Mouse (Mus musculus) myocyte (in vitro differentiated cells): ENCODE measurements at regions not wholly inside any gene's neighbourhood (a gene's known extent, or its start where the extent isn't known, plus 50 kb on each side); places are given as distances from the start of the nearest gene placed in this dataset.

Experiments used
- H3K27me3 ChIP-seq: one replicate; pipeline ENCODE4 v1.6.1; 2011; ENCODE audit not compliant: control insufficient read depth, insufficient read depth, insufficient read length
- H3K36me3 ChIP-seq: one replicate; pipeline ENCODE4 v1.6.1; 2011; ENCODE audit not compliant: control insufficient read depth, insufficient read depth
- H3K4me2 ChIP-seq: one replicate; pipeline ENCODE4 v1.6.1; 2011; ENCODE audit warnings: low read depth, control low read depth
- H3K4me3 ChIP-seq: one replicate; pipeline ENCODE4 v1.5.1; 2011; ENCODE audit warnings: mild to moderate bottlenecking, control low read depth, moderate library complexity
- H3K79me2 ChIP-seq: one replicate; pipeline ENCODE4 v1.6.1; 2011; ENCODE audit not compliant: control insufficient read depth, insufficient read depth
- H3ac ChIP-seq: one replicate; pipeline ENCODE4 v1.6.1; 2011; ENCODE audit not compliant: control insufficient read depth, insufficient read length
- CEBPB ChIP-seq: IDR thresholded peaks from 2 replicates; pipeline ENCODE4 v1.6.1; 2011; ENCODE audit warnings: mild to moderate bottlenecking, moderate library complexity; ENCODE audit not compliant: poor library complexity, insufficient read depth, severe bottlenecking
- E2F4 ChIP-seq: IDR thresholded peaks from one replicate; pipeline ENCODE4 v1.6.1; 2011; ENCODE audit warnings: mild to moderate bottlenecking, control low read depth, moderate library complexity; ENCODE audit not compliant: insufficient read depth
- MAX ChIP-seq: IDR thresholded peaks from one replicate; pipeline ENCODE4 v1.6.1; 2011; ENCODE audit warnings: low read depth, mild to moderate bottlenecking, control low read depth
- MYOD1 ChIP-seq, 3 experiments: IDR thresholded peaks; one replicate each; pipeline ENCODE4 v1.6.1; 2011; ENCODE audit warnings: control low read depth in 2 of 3, low read depth in 2 of 3, mild to moderate bottlenecking in 2 of 3, moderate library complexity in 1 of 3; ENCODE audit not compliant: insufficient read length in 2 of 3, control insufficient read depth in 1 of 3
- MYOG ChIP-seq, 3 experiments: IDR thresholded peaks; one replicate each; pipeline ENCODE4 v1.6.1; 2011; ENCODE audit warnings: control low read depth in 2 of 3, low read depth in 2 of 3, mild to moderate bottlenecking in 2 of 3; ENCODE audit not compliant: insufficient read length in 2 of 3, control insufficient read depth in 1 of 3, insufficient read depth in 1 of 3
- POLR2A ChIP-seq: IDR thresholded peaks from one replicate; pipeline ENCODE4 v1.6.1; 2011; ENCODE audit warnings: low read depth, mild to moderate bottlenecking, control low read depth, moderate library complexity; ENCODE audit not compliant: insufficient read length
- POLR2AphosphoS2 ChIP-seq: IDR thresholded peaks from one replicate; pipeline ENCODE4 v1.6.1; 2011; ENCODE audit warnings: low read depth, control low read depth; ENCODE audit not compliant: insufficient read length
- REST ChIP-seq: IDR thresholded peaks from one replicate; pipeline ENCODE4 v1.6.1; 2011; ENCODE audit warnings: mild to moderate bottlenecking, control low read depth, moderate library complexity; ENCODE audit not compliant: insufficient read depth, insufficient read length
- SRF ChIP-seq: IDR thresholded peaks from one replicate; pipeline ENCODE4 v1.6.1; 2011; ENCODE audit warnings: low read depth; ENCODE audit not compliant: control insufficient read depth, insufficient read length
- TCF12 ChIP-seq: IDR thresholded peaks from one replicate; pipeline ENCODE4 v1.6.1; 2011; ENCODE audit warnings: mild to moderate bottlenecking, control low read depth; ENCODE audit not compliant: poor library complexity, insufficient read depth, severe bottlenecking
- TCF3 ChIP-seq: IDR thresholded peaks from one replicate; pipeline ENCODE4 v1.6.1; 2011; ENCODE audit warnings: low read depth, control low read depth; ENCODE audit not compliant: insufficient read length
- USF1 ChIP-seq: IDR thresholded peaks from one replicate; pipeline ENCODE4 v1.6.1; 2011; ENCODE audit warnings: low read depth, mild to moderate bottlenecking, control low read depth, moderate library complexity

GRCm38 (mm10) chr1:12025791-12026190 lies 611.9 kb downstream of the A830018L16Rik start:
- no peak overlapping the region for H3K4me3 ChIP-seq
- H3K27me3 ChIP-seq, result no peaks in the 10 kb centered on the region
- no peaks in the 10 kb centered on the region for H3K79me2 ChIP-seq
- H3K36me3 ChIP-seq, result no peaks in the 10 kb centered on the region
- no peak for TF ChIP-seq MYOD1 (IDR thresholded peaks at IDR 0.05; ENCODE audit: control insufficient read depth in 1 of 3, insufficient read length in 2 of 3, low read depth in 2 of 3)
- no peak for TF ChIP-seq TCF3
- TF ChIP-seq E2F4, result no peak
- TF ChIP-seq USF1, result no peak
- TF ChIP-seq SRF, result no peak
- TF ChIP-seq CEBPB, result no peak
- TF ChIP-seq MAX, result no peak
- H3ac ChIP-seq, result no peak overlapping the region
- no peak overlapping the region for H3K4me2 ChIP-seq

GRCm38 (mm10) chr1:12027442-12027841 lies 613.5 kb downstream of the A830018L16Rik start:
- Histone ChIP-seq H3K79me2 (no peaks in the 10 kb centered on the region), H3K4me3 (no peak overlapping the region), H3ac (no peak overlapping the region), H3K27me3 (no peaks in the 10 kb centered on the region), H3K36me3 (no peaks in the 10 kb centered on the region), H3K4me2 (no peak overlapping the region)
- no peak for TF ChIP-seq USF1
- TF ChIP-seq MYOG (IDR thresholded peaks at IDR 0.05; ENCODE audit: control insufficient read depth in 1 of 3, insufficient read depth in 1 of 3, insufficient read length in 2 of 3, low read depth in 2 of 3), result no peak
- no peak for TF ChIP-seq TCF3
- TF ChIP-seq E2F4, result no peak
- TF ChIP-seq POLR2A, result no peak
- no peak for TF ChIP-seq MAX
- TF ChIP-seq POLR2AphosphoS2, result no peak
- TF ChIP-seq MYOD1 (IDR thresholded peaks at IDR 0.05; ENCODE audit: control insufficient read depth in 1 of 3, insufficient read length in 2 of 3, low read depth in 2 of 3), result no peak
- TF ChIP-seq CEBPB, result no peak
- no peak for TF ChIP-seq TCF12
- TF ChIP-seq REST, result no peak
- TF ChIP-seq SRF, result no peak

- no peak for TF ChIP-seq E2F4
- TF ChIP-seq USF1, result no peak
- no peak for TF ChIP-seq POLR2A
- TF ChIP-seq MYOG (IDR thresholded peaks at IDR 0.05; ENCODE audit: control insufficient read depth in 1 of 3, insufficient read depth in 1 of 3, insufficient read length in 2 of 3, low read depth in 2 of 3), result no peak
- no peak for TF ChIP-seq POLR2AphosphoS2
- TF ChIP-seq MAX, result no peak
- no peak overlapping the region for H3K4me2 ChIP-seq
- no peaks in the 10 kb centered on the region for H3K27me3 ChIP-seq
- H3K4me3 ChIP-seq, result no peak overlapping the region
- no peaks in the 10 kb centered on the region for H3K36me3 ChIP-seq
- H3K79me2 ChIP-seq, result no peaks in the 10 kb centered on the region
- no peak overlapping the region for H3ac ChIP-seq
These were observed 614.2 kb downstream of the A830018L16Rik start for GRCm38 (mm10) chr1:12028074-12028473.

DNA sequence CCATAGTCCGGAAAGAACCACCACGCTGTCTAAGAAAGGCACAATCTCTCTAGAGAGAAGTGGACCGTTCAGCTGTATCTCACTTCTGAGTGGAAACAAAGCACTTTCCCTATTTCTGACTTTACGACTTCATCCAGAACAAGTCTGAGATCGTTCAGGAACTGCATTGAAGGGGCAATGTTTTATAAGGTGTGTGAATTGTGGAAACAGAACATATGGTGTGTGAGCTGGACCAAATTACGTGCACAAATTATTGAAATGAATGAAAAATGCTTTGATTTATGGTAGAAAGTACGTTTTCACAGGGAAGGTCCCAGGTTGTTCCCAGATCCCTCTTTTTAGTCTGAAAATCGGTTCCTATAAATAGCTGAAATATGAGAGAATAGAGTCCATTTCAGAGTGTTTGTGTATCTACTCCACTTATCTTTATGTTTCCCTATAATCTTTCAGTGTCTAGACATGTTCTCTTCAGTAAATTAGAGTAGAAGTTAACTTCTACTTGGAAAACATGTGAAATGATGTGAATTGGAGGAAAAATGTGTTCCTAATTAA lies 638.1 kb downstream of the A830018L16Rik start:
- Histone ChIP-seq H3K36me3 (no peaks in the 10 kb centered on the region), H3K4me3 (no peak overlapping the region), H3K4me2 (no peak overlapping the region), H3K79me2 (no peaks in the 10 kb centered on the region), H3K27me3 (no peaks in the 10 kb centered on the region), H3ac (no peak overlapping the region)
- TF ChIP-seq TCF3, result no peak
- no peak for TF ChIP-seq POLR2A
- TF ChIP-seq USF1, result no peak
- no peak for TF ChIP-seq POLR2AphosphoS2
- TF ChIP-seq REST, result no peak
- no peak for TF ChIP-seq MYOD1 (IDR thresholded peaks at IDR 0.05; ENCODE audit: control insufficient read depth in 1 of 3, insufficient read length in 2 of 3, low read depth in 2 of 3)
- no peak for TF ChIP-seq MYOG (IDR thresholded peaks at IDR 0.05; ENCODE audit: control insufficient read depth in 1 of 3, insufficient read depth in 1 of 3, insufficient read length in 2 of 3, low read depth in 2 of 3)
- no peak for TF ChIP-seq SRF
- no peak for TF ChIP-seq TCF12
- no peak for TF ChIP-seq CEBPB
- TF ChIP-seq E2F4, result no peak
- TF ChIP-seq MAX, result no peak

- Histone ChIP-seq H3K4me2 (no peak overlapping the region), H3K36me3 (no peaks in the 10 kb centered on the region), H3K4me3 (no peak overlapping the region)
These were observed 642.1 kb downstream of the A830018L16Rik start for GRCm38 (mm10) chr1:12055865-12056560.

More at GRCm38 (mm10) chr1:12055865-12056560, 642.1 kb downstream of the A830018L16Rik start:
- H3ac ChIP-seq, result no peak overlapping the region
- H3K27me3 ChIP-seq, result no peaks in the 10 kb centered on the region
- no peak for TF ChIP-seq CEBPB
- no peak for TF ChIP-seq REST
- TF ChIP-seq TCF3, result no peak
- no peak for TF ChIP-seq USF1
- H3K79me2 ChIP-seq, result no peaks in the 10 kb centered on the region
